Comparison of ENCODE assay signal across 27 mouse cellular contexts in the genomic region with DNA sequence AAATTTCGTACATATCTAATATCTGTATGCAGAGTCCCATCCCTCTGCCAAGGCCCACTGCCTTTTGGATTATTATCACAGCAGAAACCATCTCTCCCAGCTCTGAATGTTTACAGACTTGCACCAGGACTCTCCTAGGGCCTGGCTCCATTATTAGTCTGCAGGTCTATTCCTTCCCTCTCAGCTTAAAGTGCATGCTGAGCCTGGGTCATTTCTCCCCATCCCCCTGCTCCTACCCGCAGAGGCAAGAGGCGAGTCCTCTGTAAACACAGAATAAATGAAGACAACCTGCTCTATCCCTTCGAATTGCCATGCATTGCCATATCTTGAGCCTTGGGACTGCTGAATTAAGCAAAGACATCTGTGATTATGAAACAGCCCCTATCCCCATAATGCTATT.
DNase-seq lines count a peak whose midpoint lies in the region; ATAC-seq and TF ChIP-seq lines count a peak whose summit lies in the region.
"Had no signal": no experiment of that assay in that cellular context is flagged by ENCODE, and none has a peak within 500 bp of the region (broad histone marks: within the 10 kb centered on the region; RNA-seq: fewer than 3 reads in every experiment).

No protein-coding gene starts in this region.

- ATAC-seq in forebrain, embryonic 11.5 days (replicated peaks; ENCODE audit: low FRiP score), result 0 out of 2 replicates have a peak, but pooled peaks have one; percentile 30
- ATAC-seq in forebrain, embryonic 16.5 days, result no peak; the same call in 1 of the 2 replicates
- peak; percentile 58 for ATAC-seq in forebrain, embryonic 13.5 days
- ATAC-seq in midbrain, embryonic 16.5 days, result peak; percentile 21; the same call in 1 of the 2 replicates
- ATAC-seq: inflammation-experienced regulatory T-cells, adult 6 months had no signal

- H3K4me2 ChIP-seq in forebrain, embryonic 11.5 days (ENCODE audit: low read depth, low read length, severe bottlenecking), result no peak overlapping the region
- H3K4me2 ChIP-seq in forebrain, embryonic 16.5 days (ENCODE audit: low read length), result no peak overlapping the region
- no peak overlapping the region for H3K4me2 ChIP-seq in forebrain, embryonic 13.5 days
- H3K4me2 ChIP-seq in midbrain, embryonic 16.5 days (ENCODE audit: low read length), result no peak overlapping the region
- H3K4me2 ChIP-seq: heart, embryonic 13.5 days; hindbrain, embryonic 15.5 days; stomach, embryonic 15.5 days had no signal

- no peak overlapping the region for H3K4me3 ChIP-seq in forebrain, embryonic 11.5 days (ENCODE audit: low read depth, low read length)
- H3K4me3 ChIP-seq in forebrain, embryonic 16.5 days (replicated peaks; ENCODE audit: low read length), result no peak overlapping the region
- no peak overlapping the region for H3K4me3 ChIP-seq in forebrain, embryonic 13.5 days
- H3K4me3 ChIP-seq in midbrain, embryonic 16.5 days (ENCODE audit: low read depth, low read length), result no peak overlapping the region
- H3K4me3 ChIP-seq: embryonic facial prominence, embryonic 15.5 days; heart, embryonic 13.5 days; hindbrain, embryonic 15.5 days; left cerebral cortex, adult 2 months; stomach, embryonic 15.5 days had no signal

- peaks cover 6% of the 10 kb centered on the region; the same call in 1 of the 2 replicates for H3K4me1 ChIP-seq in forebrain, embryonic 11.5 days (replicated peaks; ENCODE audit: control insufficient read depth, insufficient read depth, low read length)
- no peaks in the 10 kb centered on the region for H3K4me1 ChIP-seq in forebrain, embryonic 16.5 days (replicated peaks; ENCODE audit: control insufficient read depth, insufficient read depth, low read length)
- peaks cover 15% of the 10 kb centered on the region for H3K4me1 ChIP-seq in forebrain, embryonic 13.5 days
- H3K4me1 ChIP-seq in midbrain, embryonic 16.5 days (ENCODE audit: control insufficient read depth, insufficient read depth, low read length), result peaks cover 6% of the 10 kb centered on the region; the same call in 1 of the 2 replicates
- H3K4me1 ChIP-seq: heart, embryonic 13.5 days; stomach, embryonic 15.5 days had no signal

- TF ChIP-seq POLR2A in brain, embryonic 14.5 days (IDR thresholded peaks at IDR 0.05; ENCODE audit: borderline replicate concordance, extremely low read depth, insufficient read depth, insufficient read length, poor library complexity, severe bottlenecking), result no peak

- H3K36me3 ChIP-seq in forebrain, embryonic 11.5 days (ENCODE audit: control insufficient read depth, insufficient read depth, low read length), result no peaks in the 10 kb centered on the region
- no peaks in the 10 kb centered on the region for H3K36me3 ChIP-seq in forebrain, embryonic 16.5 days (ENCODE audit: control insufficient read depth, insufficient read depth)
- H3K36me3 ChIP-seq in forebrain, embryonic 13.5 days (ENCODE audit: poor library complexity, severe bottlenecking), result no peaks in the 10 kb centered on the region
- no peaks in the 10 kb centered on the region for H3K36me3 ChIP-seq in midbrain, embryonic 16.5 days (ENCODE audit: control insufficient read depth, insufficient read depth, low read length)
- H3K36me3 ChIP-seq: embryonic facial prominence, embryonic 15.5 days; G1E; heart, embryonic 13.5 days; hindbrain, embryonic 15.5 days; stomach, embryonic 15.5 days had no signal

- 27% methylated on average over 4 of the region's 4 CpGs for WGBS in forebrain, embryonic 11.5 days
- WGBS in forebrain, embryonic 16.5 days, result 28% methylated on average over 4 of the region's 4 CpGs
- 29% methylated on average over 4 of the region's 4 CpGs for WGBS in forebrain, embryonic 13.5 days
- WGBS in midbrain, embryonic 16.5 days, result 28% methylated on average over 4 of the region's 4 CpGs

- no peak overlapping the region for H3K27ac ChIP-seq in forebrain, embryonic 11.5 days (ENCODE audit: low read depth, low read length)
- H3K27ac ChIP-seq in forebrain, embryonic 16.5 days (ENCODE audit: low read length), result no peak overlapping the region
- no peak overlapping the region for H3K27ac ChIP-seq in forebrain, embryonic 13.5 days
- H3K27ac ChIP-seq in midbrain, embryonic 16.5 days (ENCODE audit: low read length), result no peak overlapping the region
- H3K27ac ChIP-seq: heart, embryonic 13.5 days; hindbrain, embryonic 15.5 days; left cerebral cortex, adult 2 months; liver, embryonic 14.5 days; macrophage; stomach, embryonic 15.5 days had no signal

- TF ChIP-seq CTCF in brain, embryonic 14.5 days (IDR thresholded peaks at IDR 0.05; ENCODE audit: borderline replicate concordance, extremely low read depth, insufficient read depth, insufficient read length), result no peak

- H3K9me3 ChIP-seq in forebrain, embryonic 11.5 days (ENCODE audit: control insufficient read depth, low read length), result no peaks in the 10 kb centered on the region
- no peaks in the 10 kb centered on the region for H3K9me3 ChIP-seq in forebrain, embryonic 16.5 days (ENCODE audit: control insufficient read depth, low read length)
- H3K9me3 ChIP-seq in forebrain, embryonic 13.5 days (replicated peaks), result no peaks in the 10 kb centered on the region
- H3K9me3 ChIP-seq in midbrain, embryonic 16.5 days (replicated peaks; ENCODE audit: control insufficient read depth, low read length, poor library complexity, severe bottlenecking), result no peaks in the 10 kb centered on the region
- H3K9me3 ChIP-seq: embryonic facial prominence, embryonic 15.5 days; heart, embryonic 13.5 days; hindbrain, embryonic 15.5 days; stomach, embryonic 15.5 days had no signal

- H3K9ac ChIP-seq in forebrain, embryonic 11.5 days (ENCODE audit: low read length), result no peak overlapping the region
- H3K9ac ChIP-seq in forebrain, embryonic 16.5 days (replicated peaks; ENCODE audit: low read depth, low read length), result no peak overlapping the region
- no peak overlapping the region for H3K9ac ChIP-seq in forebrain, embryonic 13.5 days
- no peak overlapping the region for H3K9ac ChIP-seq in midbrain, embryonic 16.5 days (ENCODE audit: low read depth, low read length)
- H3K9ac ChIP-seq: embryonic facial prominence, embryonic 15.5 days; heart, embryonic 13.5 days; hindbrain, embryonic 15.5 days; liver, embryonic 14.5 days; stomach, embryonic 15.5 days had no signal

- peak; percentile 48 for DNase-seq in forebrain, embryonic 11.5 days (ENCODE audit: low spot score)
- DNase-seq in brain, embryonic 14.5 days (ENCODE audit: low read depth), result peak; percentile 35
- no peak for DNase-seq in layer of hippocampus, postnatal 10 days (ENCODE audit: low spot score in 2 of 2)
- DNase-seq in gastrocnemius, postnatal 4 days (ENCODE audit: low spot score in 2 of 2), result no peak
- DNase-seq: adrenal gland, adult 8-10 months; cerebellum, adult 11 months; cerebellum, adult 9-11 months; heart, postnatal 10 days; kidney, adult 11 months; kidney, postnatal 14 days; liver; lung, adult 2 months; lung, postnatal 10 days; right cerebral cortex, postnatal 25 days; thymus, postnatal 14 days had no signal

- no peaks in the 10 kb centered on the region for H3K27me3 ChIP-seq in forebrain, embryonic 11.5 days (ENCODE audit: control insufficient read depth, insufficient read depth, low read length)
- H3K27me3 ChIP-seq in forebrain, embryonic 16.5 days (replicated peaks; ENCODE audit: control insufficient read depth, insufficient read depth, low read length), result no peaks in the 10 kb centered on the region
- H3K27me3 ChIP-seq in forebrain, embryonic 13.5 days, result no peaks in the 10 kb centered on the region
- H3K27me3 ChIP-seq in midbrain, embryonic 16.5 days (ENCODE audit: control insufficient read depth, insufficient read depth, low read depth, low read length), result no peaks in the 10 kb centered on the region
- H3K27me3 ChIP-seq: embryonic facial prominence, embryonic 15.5 days; heart, embryonic 13.5 days; hindbrain, embryonic 15.5 days; stomach, embryonic 15.5 days had no signal

Comparison
In these comparisons a context has a peak if more than half of its experiments do, and no peak if none do; other contexts are left out.
1. DNase-seq: peak in forebrain, embryonic 11.5 days (single experiment) and brain, embryonic 14.5 days (single experiment); none in layer of hippocampus, postnatal 10 days (0 of 2) and gastrocnemius, postnatal 4 days (0 of 2).